Mouse (Mus musculus) right cerebral cortex, postnatal 25 days (tissue): ENCODE data around the gene Dars2.
"Not testable (repeated sequence)": the region's sequence is repeated elsewhere in the genome, so short reads cannot be mapped to it uniquely, and the experiment has no call there.

Experiments
- DNase-seq: peaks from one replicate; pipeline ENCODE4 v3.0.0; 2022

Dars2 gene

DNA sequence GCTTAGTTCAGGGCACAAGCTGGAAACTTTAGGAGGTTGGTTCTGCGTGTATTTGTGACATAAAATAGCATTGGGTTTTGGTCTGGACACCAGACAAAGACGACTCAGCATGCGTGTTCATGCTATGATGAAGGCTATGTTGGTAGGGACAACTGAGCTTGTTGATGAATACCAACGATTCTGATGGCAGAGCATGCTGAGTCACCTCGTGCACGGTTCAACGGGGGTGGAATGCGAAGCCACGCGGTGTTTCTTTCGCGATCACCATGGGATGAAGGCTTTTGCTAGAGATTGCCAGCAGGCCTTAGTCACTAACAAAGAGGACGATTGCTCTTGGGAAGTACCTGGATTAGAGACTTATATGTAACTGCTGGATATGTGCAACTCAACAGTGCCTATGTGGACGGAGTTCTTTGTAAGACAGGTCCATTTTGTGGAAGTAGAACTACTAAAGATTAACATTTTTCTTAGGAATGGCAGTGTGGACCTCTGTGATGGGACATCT, 35.1 kb downstream of the Dars2 start:
- no peak for DNase-seq

DNA sequence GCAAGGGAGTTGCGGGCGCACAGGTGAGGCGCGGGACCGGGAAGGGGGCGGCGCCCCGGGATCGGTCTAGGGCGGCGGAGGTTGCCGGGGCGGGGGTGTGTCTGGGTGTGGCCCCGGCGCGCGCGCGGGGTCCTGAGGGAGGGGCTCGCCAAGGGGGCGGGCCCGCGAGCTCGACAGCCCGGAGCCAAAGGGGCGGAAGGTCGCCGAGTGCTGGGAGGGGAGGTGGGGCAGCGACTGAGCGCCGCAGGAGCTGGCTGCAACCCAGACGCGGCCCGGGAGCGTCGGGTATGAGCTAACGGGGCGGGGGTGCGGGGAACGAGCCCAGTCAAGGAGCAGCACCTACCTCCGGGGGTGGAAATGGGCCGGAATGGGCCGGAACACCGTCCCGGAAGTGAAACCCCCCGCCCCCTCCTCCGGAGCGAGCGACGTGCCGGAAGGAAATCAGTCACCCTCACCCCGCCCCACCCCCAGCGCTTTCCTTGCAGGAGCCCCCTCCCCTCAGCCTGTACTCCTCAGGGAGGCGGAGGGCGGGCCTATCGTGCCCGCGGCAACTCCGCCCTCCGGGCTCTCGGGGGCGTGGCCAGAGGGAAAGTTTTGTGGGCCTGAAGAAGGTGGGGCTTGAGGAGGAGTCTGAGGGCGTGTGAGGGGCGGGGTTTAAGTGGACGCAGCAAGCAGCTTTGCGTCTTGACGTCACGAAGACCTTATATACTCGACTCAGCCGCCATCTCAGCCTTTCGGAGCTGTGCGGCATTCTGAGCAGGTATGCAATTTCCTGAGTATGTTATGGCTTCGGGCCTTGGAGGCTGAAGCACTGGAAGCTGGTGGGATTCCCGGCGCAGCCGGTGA, 35.8 kb downstream of the Dars2 start, which contains the start of gene Zbtb37:
Zbtb37 (minus strand) TSS at position 415 of the 846 bp plus-strand sequence.
- DNase-seq, result peak; percentile 96

DNA sequence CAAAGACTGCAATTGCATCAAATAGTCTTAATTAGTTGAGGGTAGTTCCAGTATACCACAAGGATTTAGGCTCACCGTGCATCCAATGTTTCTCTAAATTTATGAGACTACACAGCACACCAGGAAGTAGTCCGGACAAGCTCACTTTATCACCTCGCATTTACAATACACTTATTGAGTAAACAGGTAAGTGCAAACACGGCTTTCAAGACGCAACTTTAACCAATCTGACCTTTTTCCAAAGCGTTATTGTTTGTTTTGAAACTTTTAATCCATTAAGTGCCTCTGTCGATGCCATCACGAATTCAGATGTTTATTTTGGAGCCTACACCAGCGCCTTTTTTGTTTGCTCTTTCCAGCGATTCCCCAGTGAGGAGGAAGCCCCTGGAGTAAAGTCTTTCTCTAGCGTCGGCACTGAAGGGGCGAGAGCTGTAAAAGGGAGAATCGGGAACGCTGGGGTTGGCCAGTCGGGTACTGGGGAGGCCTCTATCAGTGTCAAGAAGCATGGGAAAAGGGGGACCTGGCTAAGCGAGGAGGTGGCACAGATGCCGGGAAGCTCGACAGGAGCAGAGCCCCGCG, 36.5 kb downstream of the Dars2 start:
- DNase-seq, result no peak

DNA sequence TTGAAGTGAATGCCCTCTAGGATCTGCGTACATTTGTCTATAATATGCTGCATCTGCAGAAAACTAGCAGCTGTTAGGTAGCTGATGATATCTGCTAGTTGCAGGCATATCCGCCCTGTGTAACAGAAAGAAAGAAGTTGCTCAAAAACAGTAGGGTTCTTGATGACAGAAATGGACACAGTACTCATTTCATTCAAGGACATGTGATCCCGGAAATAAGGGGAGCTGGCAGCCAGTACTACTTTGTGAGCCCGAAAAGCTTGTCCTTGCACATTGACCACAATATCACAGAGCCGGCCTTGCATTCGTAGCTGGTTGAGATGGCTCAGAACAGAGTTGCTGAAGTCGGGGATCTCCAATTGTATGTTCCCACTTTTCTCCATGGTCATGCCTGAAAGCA, 38.1 kb downstream of the Dars2 start:
- DNase-seq, result no peak

DNA sequence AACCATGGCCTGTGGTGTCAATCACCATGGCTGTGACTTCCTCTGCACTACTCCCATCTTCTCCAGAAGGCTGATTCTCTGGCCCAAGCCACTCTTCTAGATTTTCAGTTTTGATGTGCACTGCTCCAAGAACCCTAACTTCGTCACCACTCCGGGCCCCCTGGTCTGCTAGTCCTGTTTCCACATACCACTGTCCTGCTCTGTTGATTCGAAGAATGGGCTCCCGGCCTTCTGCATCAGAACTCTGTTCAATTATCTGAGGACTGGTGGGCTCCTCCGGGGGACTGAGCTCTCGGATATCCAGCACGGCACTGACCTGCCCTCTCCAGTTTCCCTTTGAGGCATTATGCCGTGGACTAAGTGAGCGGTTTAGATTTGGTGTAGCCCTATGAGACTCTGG, 38.6 kb downstream of the Dars2 start:
- no peak for DNase-seq

DNA sequence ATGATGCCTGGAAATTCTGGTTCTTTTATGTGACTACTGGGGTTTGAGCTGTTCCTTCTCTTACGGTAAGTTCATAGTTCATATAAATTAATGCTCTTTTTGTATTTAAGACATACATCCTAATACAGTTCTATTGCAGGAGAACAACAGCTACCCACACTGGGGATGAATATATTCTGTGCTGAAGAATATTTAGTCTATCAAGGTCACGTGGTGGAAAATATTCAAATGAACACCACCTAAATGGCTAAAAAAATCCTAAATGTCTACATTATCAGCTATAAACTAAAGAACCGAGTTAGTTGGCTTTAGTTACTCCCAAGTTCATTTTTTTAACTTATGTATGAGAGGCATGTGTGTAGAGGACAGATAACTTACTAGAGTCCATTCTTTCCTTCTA, 40.4 kb downstream of the Dars2 start:
- no peak for DNase-seq

DNA sequence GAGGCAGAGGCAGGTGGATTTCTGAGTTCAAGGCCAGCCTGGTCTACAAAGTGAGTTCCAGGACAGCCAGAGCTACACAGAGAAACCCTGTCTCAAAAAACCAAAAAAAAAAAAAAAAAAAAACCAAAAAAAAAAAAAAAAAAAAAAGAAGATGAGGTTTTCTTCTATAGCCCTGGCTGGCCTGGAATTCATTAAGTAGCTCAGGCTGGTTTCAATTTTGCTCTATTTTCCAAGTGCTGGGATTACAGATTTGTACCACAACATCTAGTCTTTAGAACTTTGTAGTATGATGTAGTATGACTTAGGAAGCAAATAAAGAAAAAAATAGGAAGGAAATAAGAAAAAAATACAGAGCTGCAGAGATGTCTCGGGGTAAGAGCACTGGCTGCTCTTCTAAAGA, 42.0 kb downstream of the Dars2 start:
- DNase-seq, result not testable (repeated sequence)

DNA sequence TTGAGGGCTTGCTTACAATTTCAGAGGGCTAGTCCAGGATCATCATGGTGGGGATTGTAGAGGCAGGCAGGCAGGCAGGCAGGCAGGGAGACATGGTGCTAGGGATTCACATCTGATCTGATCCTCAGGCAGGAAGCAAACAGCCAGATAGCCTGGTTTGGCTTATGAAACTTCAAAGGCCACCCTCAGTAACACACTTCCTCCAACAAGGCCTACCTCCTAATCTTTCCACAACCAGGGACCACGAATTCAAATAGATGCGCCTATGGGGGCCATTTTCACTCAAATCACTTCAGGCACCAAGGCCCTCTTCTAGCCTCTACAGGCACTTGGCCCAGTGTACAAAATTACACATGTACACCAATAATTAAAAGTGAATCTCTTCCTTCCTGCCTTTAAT, 43.3 kb downstream of the Dars2 start:
- DNase-seq, result no peak

DNA sequence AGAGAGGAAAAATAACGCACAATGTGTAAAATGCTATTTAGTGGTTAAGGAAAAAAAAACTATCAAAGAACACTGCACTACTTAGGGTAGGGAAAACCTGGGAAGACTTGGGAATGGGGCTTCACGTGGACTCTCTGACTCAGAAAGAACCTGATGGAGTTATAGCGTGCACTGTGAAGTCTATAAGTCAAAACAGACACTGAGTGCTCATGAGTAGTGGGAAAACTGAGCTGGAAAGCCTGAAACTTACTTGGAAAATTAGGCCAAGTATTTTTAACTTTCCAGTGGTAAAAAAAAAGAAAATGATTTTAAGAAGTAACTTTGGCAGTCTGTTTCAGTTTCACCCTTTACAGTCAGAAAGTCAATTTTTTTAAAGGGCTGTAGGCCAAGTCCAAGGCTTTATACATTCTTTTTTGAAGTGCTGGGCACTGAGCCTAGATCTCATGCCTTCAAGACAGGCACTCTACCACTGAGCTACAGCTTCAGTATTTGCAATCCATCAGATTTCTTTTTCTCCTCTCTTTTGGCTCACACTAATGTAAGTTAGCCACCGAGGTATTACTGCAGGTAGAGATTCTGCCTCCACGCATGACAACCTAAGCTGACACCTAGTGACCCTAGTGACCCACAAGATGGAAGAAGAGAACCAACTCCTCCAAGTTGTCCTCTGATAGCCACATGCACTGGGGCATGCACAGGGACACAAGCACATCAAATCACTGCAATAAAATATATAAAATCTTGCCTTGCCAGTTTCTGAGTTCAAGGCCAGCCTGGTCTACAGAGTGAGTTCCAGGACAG, 44.8 kb downstream of the Dars2 start:
- no peak for DNase-seq

DNA sequence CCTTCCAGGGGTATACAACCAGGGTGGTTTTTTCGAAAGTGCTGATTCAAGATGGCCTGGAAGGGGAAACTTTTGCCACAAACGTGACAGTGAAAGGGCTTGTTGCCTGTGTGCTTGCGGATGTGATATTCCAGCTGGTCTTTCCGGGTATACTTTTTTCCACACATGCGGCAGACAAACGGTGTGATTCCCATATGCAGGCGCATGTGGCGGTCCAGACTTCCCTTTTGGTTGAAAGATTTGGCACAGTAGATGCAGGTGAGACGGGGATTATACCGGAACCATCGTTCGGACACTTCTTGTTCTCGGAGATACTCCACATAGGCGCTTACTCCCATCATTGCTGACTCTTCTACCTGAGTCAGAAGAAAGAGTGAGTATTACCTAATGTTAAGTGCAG, 50.4 kb downstream of the Dars2 start:
- no peak for DNase-seq

DNA sequence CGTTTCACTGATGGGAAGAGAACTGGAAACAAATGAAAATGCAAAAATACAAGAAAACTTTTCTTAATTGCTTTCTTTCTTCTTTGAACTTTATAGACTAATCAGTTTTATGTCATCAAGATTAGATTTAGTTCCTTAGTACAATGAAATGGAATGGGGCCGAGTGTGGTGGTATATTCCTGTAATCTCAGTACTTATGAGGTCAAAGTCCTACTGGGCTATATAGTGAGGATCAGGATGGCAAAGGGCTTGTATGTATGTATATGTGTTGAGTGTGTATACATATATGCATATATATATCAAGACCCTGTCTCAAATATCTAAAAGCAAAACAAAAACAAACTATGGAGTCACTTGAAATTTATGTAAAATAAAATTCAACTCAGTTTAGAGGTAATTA, 54.1 kb downstream of the Dars2 start:
- no peak for DNase-seq

DNA sequence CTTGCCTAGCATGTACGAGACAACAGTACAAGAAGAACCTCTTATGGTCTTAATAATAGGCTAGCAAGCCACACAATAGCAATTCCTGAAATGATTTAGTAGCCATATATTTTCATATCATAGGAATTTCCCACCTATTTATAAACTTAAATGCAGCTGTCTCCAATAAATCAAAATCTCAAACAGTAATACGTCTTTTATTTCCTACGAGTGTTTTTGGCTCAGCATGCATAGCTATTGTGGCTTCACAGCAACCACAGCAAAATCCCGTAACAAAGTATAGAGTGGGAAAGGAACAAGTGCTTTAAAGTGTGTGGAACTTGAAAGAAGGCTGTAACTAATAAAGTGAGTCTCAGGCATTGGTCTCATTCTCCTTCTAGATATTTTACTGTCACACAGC, 60.0 kb downstream of the Dars2 start:
- DNase-seq, result no peak

DNA sequence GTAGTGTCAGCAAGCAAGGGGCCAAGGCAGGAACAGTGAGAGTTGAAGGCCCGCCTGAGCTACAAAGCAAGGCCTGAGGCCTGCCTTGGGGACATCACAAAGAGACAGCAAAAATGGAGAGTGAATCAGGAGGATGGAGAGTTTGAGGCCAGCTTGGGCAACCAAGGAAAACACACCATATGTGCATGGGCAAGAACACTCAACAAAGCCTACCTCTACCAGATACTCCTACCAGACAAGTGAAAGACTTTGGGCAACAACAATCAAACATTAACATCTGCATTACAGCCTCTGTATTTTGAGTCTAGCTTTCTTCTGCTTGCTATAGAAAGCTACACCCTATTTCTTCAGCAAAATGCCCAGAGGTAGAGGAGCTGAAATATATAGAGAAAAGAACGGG, 62.4 kb downstream of the Dars2 start:
- no peak for DNase-seq

DNA sequence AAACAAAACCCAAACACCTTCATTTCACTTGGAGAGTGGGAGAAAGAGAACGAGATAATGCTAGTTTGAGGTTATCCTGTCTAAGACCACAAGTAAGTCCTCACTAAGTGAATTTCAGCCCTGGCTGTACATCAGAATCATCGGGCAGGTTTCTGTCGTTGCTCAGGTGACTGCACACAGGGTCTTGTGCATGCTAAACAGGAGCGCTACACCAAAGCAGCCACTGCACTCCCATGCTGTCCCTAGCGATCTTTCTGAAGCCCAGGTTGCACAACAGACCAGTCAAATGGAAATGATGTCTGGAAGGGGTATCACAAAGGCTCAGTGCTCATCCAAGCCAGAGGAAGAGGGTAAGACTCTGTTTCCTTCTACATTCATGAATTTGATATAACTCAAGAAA, 64.0 kb downstream of the Dars2 start:
- DNase-seq, result no peak

DNA sequence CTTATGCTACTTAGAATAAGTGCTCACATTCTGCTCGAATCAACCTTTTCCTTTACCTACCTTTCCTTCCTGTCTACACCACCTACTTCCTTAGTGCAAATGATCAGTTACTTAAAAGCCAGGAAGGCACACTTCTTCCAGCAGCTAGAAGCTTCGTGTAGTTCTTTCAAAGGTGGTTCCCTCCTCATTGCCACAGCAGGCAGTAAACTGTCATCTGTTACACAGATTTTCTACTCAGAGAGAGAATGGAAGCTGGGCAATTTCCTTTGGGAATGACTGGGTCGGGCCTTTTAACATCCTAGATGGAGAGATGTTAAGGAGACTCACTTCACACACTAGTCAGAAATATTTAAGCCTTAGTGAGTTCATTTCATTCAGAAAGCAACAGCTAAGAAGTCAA, 64.9 kb downstream of the Dars2 start:
- no peak for DNase-seq

DNA sequence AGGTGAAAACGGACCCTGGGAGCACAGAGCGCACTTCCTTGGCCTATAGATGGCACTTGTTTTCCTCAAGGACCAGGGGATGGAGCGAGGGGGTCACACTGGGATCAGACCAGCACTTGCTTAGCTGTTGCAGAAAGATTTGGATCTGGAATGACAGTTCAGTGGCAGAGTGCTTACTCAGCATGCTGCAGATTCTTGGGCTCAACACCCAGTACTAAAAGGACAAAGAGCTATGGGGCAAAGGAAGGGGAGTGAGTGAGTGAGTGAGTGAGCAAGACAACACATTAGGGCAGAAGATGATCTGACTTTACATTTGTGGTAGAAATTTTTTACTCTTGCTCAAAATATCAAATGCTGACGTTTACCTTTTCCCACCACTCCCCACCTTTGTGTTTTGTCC, 65.5 kb downstream of the Dars2 start:
- no peak for DNase-seq

DNA sequence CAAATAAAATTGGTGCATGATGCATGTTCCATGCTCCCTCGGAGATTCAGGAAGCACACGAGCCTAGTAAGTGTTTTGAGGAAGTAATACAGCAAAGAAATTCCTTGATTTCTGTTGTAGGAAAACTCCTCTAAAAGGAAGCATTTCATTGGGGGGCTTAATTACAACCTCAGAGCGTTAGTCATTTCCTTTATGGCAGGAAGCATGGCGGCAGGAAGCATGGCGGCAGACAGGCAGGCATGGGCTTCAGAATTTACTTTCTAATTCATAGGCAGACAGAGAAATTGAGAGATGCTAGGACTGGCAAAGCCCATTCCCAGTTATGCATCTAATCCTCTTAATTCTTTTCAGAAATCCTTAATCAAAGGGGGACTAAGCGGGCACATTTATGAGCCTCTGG, 76.6 kb downstream of the Dars2 start:
- DNase-seq, result no peak
